Mouse (Mus musculus) cortical plate, adult 2 months (tissue): ENCODE measurements around the gene Insl5.

Source experiments
- CTCF ChIP-seq: fragments of 200-500 bp; IDR thresholded peaks from 2 replicates; pipeline ENCODE4 v1.5.1; 2011; ENCODE audit warnings: mild to moderate bottlenecking, control low read depth, low read length; ENCODE audit not compliant: insufficient read depth; ENCODE audit errors: extremely low read depth
- POLR2A ChIP-seq: fragments of 200-500 bp; IDR thresholded peaks from 2 replicates; pipeline ENCODE4 v1.6.1; 2011; ENCODE audit warnings: mild to moderate bottlenecking, low read length, control low read depth; ENCODE audit not compliant: insufficient read depth; ENCODE audit errors: extremely low read depth

GRCm38 (mm10) chr4:103006266-103006665, 20.4 kb downstream of the Insl5 start:
- no peak for TF ChIP-seq POLR2A
- no peak for TF ChIP-seq CTCF
